Mouse (Mus musculus) ES-Bruce4 (cell line): Measurements from ENCODE around the gene Abca14.

Source experiments
- CTCF ChIP-seq: IDR thresholded peaks from one replicate; pipeline ENCODE4 v1.8.1; 2011; ENCODE audit warnings: low read depth, low read length
- POLR2A ChIP-seq: IDR thresholded peaks from one replicate; pipeline ENCODE4 v1.8.1; 2011; ENCODE audit warnings: low read length; ENCODE audit not compliant: insufficient read depth

- TF ChIP-seq POLR2A (no peak), CTCF (no peak)
These were observed 81.5 kb downstream of the Abca14 start for GRCm38 (mm10) chr7:120285286-120285685.
